Mouse (Mus musculus): ENCODE data around the gene Pcdh7. TPM values are rescaled to one million over a fixed set of nuclear protein-coding genes. Genes with fewer than 3 reads are reported as not detected.

Pcdh7 gene
- polyA plus RNA-seq, 1 experiment from 2014 or later = 7.4 TPM

GRCm38 (mm10) chr5:57771122-57771521 is 53.4 kb downstream of the Pcdh7 start:
- Histone ChIP-seq H3K4me2 (ENCODE audit: low read depth, low read length) (no peak overlapping the region), H3K27ac (replicated peaks; ENCODE audit: low read depth, low read length) (no peak overlapping the region), H3K4me1 (ENCODE audit: control insufficient read depth, insufficient read depth, low read length) (no peaks in the 10 kb centered on the region), H3K27me3 (ENCODE audit: control insufficient read depth, insufficient read depth, low read length) (no peaks in the 10 kb centered on the region), H3K9me3 (replicated peaks; ENCODE audit: control insufficient read depth, low read length) (no peaks in the 10 kb centered on the region), H3K36me3 (replicated peaks; ENCODE audit: control insufficient read depth, insufficient read depth, low read depth, low read length) (no peaks in the 10 kb centered on the region), H3K4me3 (ENCODE audit: low read depth, low read length) (no peak overlapping the region), H3K9ac (replicated peaks; ENCODE audit: low read length) (no peak overlapping the region)
- WGBS = 74% methylated on average over 6 of the region's 6 CpGs
- no peak for DNase-seq (ENCODE audit: low spot score)
- no peak for ATAC-seq (replicated peaks; ENCODE audit: insufficient number of reproducible peaks, low FRiP score, low TSS enrichment, low read depth)

- 91% methylated on average over 3 of the region's 3 CpGs for WGBS
- no peak overlapping the region for H3K9ac ChIP-seq (replicated peaks; ENCODE audit: low read length)
- H3K4me3 ChIP-seq (ENCODE audit: low read depth, low read length) = no peak overlapping the region
- no peak overlapping the region for H3K4me2 ChIP-seq (ENCODE audit: low read depth, low read length)
- DNase-seq (ENCODE audit: low spot score) (no peak), ATAC-seq (replicated peaks; ENCODE audit: insufficient number of reproducible peaks, low FRiP score, low TSS enrichment, low read depth) (no peak)
- no peaks in the 10 kb centered on the region for H3K9me3 ChIP-seq (replicated peaks; ENCODE audit: control insufficient read depth, low read length)
- H3K36me3 ChIP-seq (replicated peaks; ENCODE audit: control insufficient read depth, insufficient read depth, low read depth, low read length) = no peaks in the 10 kb centered on the region
- no peaks in the 10 kb centered on the region for H3K27me3 ChIP-seq (ENCODE audit: control insufficient read depth, insufficient read depth, low read length)
- H3K27ac ChIP-seq (replicated peaks; ENCODE audit: low read depth, low read length) = no peak overlapping the region
- no peaks in the 10 kb centered on the region for H3K4me1 ChIP-seq (ENCODE audit: control insufficient read depth, insufficient read depth, low read length)
Measured at GRCm38 (mm10) chr5:57772711-57773110, 54.9 kb downstream of the Pcdh7 start.

DNA sequence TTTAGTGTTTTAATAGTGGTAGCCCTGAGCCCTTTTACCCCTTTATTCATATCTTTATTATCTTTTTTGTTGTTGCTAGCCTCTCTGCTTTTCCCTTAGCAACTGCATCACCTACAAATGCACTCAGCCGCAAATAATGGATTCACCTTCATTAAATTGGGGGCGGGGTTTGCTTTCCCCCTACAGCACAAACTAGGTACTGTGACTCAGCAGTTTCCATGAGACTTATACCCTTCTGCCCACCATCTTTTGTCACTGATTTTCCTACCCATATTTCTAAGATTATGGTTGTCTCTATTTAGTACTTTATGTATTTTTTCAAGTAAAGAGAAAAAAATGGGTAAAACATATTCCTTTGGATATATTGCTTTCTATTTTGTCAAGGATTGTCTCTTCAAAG is 56.7 kb downstream of the Pcdh7 start:
- H3K4me2 ChIP-seq (ENCODE audit: low read depth, low read length) = no peak overlapping the region
- DNase-seq (ENCODE audit: low spot score) (no peak), ATAC-seq (replicated peaks; ENCODE audit: insufficient number of reproducible peaks, low FRiP score, low TSS enrichment, low read depth) (no peak)
- no peak overlapping the region for H3K27ac ChIP-seq (replicated peaks; ENCODE audit: low read depth, low read length)
- H3K27me3 ChIP-seq (ENCODE audit: control insufficient read depth, insufficient read depth, low read length) = no peaks in the 10 kb centered on the region
- no peak overlapping the region for H3K9ac ChIP-seq (replicated peaks; ENCODE audit: low read length)
- H3K4me3 ChIP-seq (ENCODE audit: low read depth, low read length) = no peak overlapping the region
- WGBS = 83% methylated on average over 2 of the region's 2 CpGs
- H3K9me3 ChIP-seq (replicated peaks; ENCODE audit: control insufficient read depth, low read length) = no peaks in the 10 kb centered on the region
- H3K36me3 ChIP-seq (replicated peaks; ENCODE audit: control insufficient read depth, insufficient read depth, low read depth, low read length) = no peaks in the 10 kb centered on the region
- H3K4me1 ChIP-seq (ENCODE audit: control insufficient read depth, insufficient read depth, low read length) = no peaks in the 10 kb centered on the region

DNA sequence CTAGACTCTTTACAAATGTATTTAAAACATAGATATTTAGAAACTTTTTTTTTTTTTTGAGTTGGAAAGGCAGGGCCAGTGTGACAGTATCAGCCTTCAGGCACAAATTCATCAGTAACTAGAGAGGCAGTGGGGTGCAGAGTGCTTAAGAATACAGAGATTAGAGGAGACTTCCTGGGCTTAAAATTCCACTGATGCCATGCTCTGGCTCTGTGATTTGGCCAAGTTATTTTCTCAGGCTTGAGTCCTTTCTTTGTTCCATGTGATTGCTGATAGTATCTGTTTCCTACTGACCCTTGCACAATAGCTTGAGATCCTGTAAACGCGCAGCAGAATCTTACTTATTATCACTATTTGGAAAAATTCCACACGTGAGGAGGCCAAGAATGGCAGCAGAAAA is 60.3 kb downstream of the Pcdh7 start:
- Histone ChIP-seq H3K27ac (replicated peaks; ENCODE audit: low read depth, low read length) (no peak overlapping the region), H3K9ac (replicated peaks; ENCODE audit: low read length) (no peak overlapping the region), H3K36me3 (replicated peaks; ENCODE audit: control insufficient read depth, insufficient read depth, low read depth, low read length) (no peaks in the 10 kb centered on the region), H3K4me2 (ENCODE audit: low read depth, low read length) (no peak overlapping the region), H3K27me3 (ENCODE audit: control insufficient read depth, insufficient read depth, low read length) (no peaks in the 10 kb centered on the region), H3K4me3 (ENCODE audit: low read depth, low read length) (no peak overlapping the region), H3K4me1 (ENCODE audit: control insufficient read depth, insufficient read depth, low read length) (no peaks in the 10 kb centered on the region), H3K9me3 (replicated peaks; ENCODE audit: control insufficient read depth, low read length) (no peaks in the 10 kb centered on the region)
- ATAC-seq (replicated peaks; ENCODE audit: insufficient number of reproducible peaks, low FRiP score, low TSS enrichment, low read depth) (no peak), DNase-seq (ENCODE audit: low spot score) (peak; percentile 33)
- 48% methylated on average over 3 of the region's 3 CpGs for WGBS

GRCm38 (mm10) chr5:57779951-57780350 is 62.2 kb downstream of the Pcdh7 start:
- Histone ChIP-seq H3K9ac (replicated peaks; ENCODE audit: low read length) (no peak overlapping the region), H3K36me3 (replicated peaks; ENCODE audit: control insufficient read depth, insufficient read depth, low read depth, low read length) (no peaks in the 10 kb centered on the region), H3K9me3 (replicated peaks; ENCODE audit: control insufficient read depth, low read length) (no peaks in the 10 kb centered on the region), H3K4me1 (ENCODE audit: control insufficient read depth, insufficient read depth, low read length) (no peaks in the 10 kb centered on the region), H3K4me3 (ENCODE audit: low read depth, low read length) (no peak overlapping the region), H3K4me2 (ENCODE audit: low read depth, low read length) (no peak overlapping the region), H3K27me3 (ENCODE audit: control insufficient read depth, insufficient read depth, low read length) (no peaks in the 10 kb centered on the region), H3K27ac (replicated peaks; ENCODE audit: low read depth, low read length) (no peak overlapping the region)
- no peak for DNase-seq (ENCODE audit: low spot score)
- no peak for ATAC-seq (replicated peaks; ENCODE audit: insufficient number of reproducible peaks, low FRiP score, low TSS enrichment, low read depth)

- DNase-seq (ENCODE audit: low spot score) (no peak), ATAC-seq (replicated peaks; ENCODE audit: insufficient number of reproducible peaks, low FRiP score, low TSS enrichment, low read depth) (no peak)
- no peak overlapping the region for H3K9ac ChIP-seq (replicated peaks; ENCODE audit: low read length)
- 84% methylated on average over 4 of the region's 4 CpGs for WGBS
- H3K27ac ChIP-seq (replicated peaks; ENCODE audit: low read depth, low read length) = no peak overlapping the region
- H3K4me1 ChIP-seq (ENCODE audit: control insufficient read depth, insufficient read depth, low read length) = no peaks in the 10 kb centered on the region
- no peak overlapping the region for H3K4me2 ChIP-seq (ENCODE audit: low read depth, low read length)
- H3K4me3 ChIP-seq (ENCODE audit: low read depth, low read length) = no peak overlapping the region
- no peaks in the 10 kb centered on the region for H3K9me3 ChIP-seq (replicated peaks; ENCODE audit: control insufficient read depth, low read length)
- H3K27me3 ChIP-seq (ENCODE audit: control insufficient read depth, insufficient read depth, low read length) = no peaks in the 10 kb centered on the region
- H3K36me3 ChIP-seq (replicated peaks; ENCODE audit: control insufficient read depth, insufficient read depth, low read depth, low read length) = no peaks in the 10 kb centered on the region
Measured at GRCm38 (mm10) chr5:57780574-57780973, 62.8 kb downstream of the Pcdh7 start.

GRCm38 (mm10) chr5:57781950-57782349 is 64.2 kb downstream of the Pcdh7 start:
- 79% methylated on average over 5 of the region's 5 CpGs for WGBS
- ATAC-seq (replicated peaks; ENCODE audit: insufficient number of reproducible peaks, low FRiP score, low TSS enrichment, low read depth) (no peak), DNase-seq (ENCODE audit: low spot score) (no peak)
- no peaks in the 10 kb centered on the region for H3K27me3 ChIP-seq (ENCODE audit: control insufficient read depth, insufficient read depth, low read length)
- no peak overlapping the region for H3K4me2 ChIP-seq (ENCODE audit: low read depth, low read length)
- H3K4me1 ChIP-seq (ENCODE audit: control insufficient read depth, insufficient read depth, low read length) = no peaks in the 10 kb centered on the region
- H3K36me3 ChIP-seq (replicated peaks; ENCODE audit: control insufficient read depth, insufficient read depth, low read depth, low read length) = no peaks in the 10 kb centered on the region
- H3K4me3 ChIP-seq (ENCODE audit: low read depth, low read length) = no peak overlapping the region
- H3K9ac ChIP-seq (replicated peaks; ENCODE audit: low read length) = no peak overlapping the region
- H3K27ac ChIP-seq (replicated peaks; ENCODE audit: low read depth, low read length) = no peak overlapping the region
- no peaks in the 10 kb centered on the region for H3K9me3 ChIP-seq (replicated peaks; ENCODE audit: control insufficient read depth, low read length)

DNA sequence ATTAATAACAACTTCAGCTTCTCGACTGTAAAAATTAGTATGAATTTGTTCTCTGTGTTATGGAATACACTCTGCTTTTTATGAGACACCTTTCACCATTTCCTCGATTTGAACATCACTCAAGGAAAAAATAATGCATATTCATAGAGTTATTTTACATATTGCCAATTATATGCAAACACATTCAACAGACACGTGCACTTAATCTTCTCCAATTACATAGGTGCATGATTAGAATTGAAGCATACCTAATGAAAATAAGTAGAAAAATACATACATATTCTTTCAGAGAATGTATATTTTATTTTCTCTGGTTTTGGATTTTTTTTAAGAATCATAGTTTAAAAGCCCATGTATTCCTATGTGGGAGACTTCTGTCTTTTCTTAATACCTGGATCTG is 64.8 kb downstream of the Pcdh7 start:
- Histone ChIP-seq H3K27ac (replicated peaks; ENCODE audit: low read depth, low read length) (no peak overlapping the region), H3K4me2 (ENCODE audit: low read depth, low read length) (no peak overlapping the region)
- WGBS = 79% methylated on average over 3 of the region's 3 CpGs

More for the DNA sequence above, 64.8 kb downstream of the Pcdh7 start:
- H3K9me3 ChIP-seq (replicated peaks; ENCODE audit: control insufficient read depth, low read length) = no peaks in the 10 kb centered on the region
- DNase-seq (ENCODE audit: low spot score) (no peak), ATAC-seq (replicated peaks; ENCODE audit: insufficient number of reproducible peaks, low FRiP score, low TSS enrichment, low read depth) (no peak)
- no peaks in the 10 kb centered on the region for H3K4me1 ChIP-seq (ENCODE audit: control insufficient read depth, insufficient read depth, low read length)
- no peaks in the 10 kb centered on the region for H3K36me3 ChIP-seq (replicated peaks; ENCODE audit: control insufficient read depth, insufficient read depth, low read depth, low read length)
- H3K27me3 ChIP-seq (ENCODE audit: control insufficient read depth, insufficient read depth, low read length) = no peaks in the 10 kb centered on the region
- no peak overlapping the region for H3K9ac ChIP-seq (replicated peaks; ENCODE audit: low read length)
- H3K4me3 ChIP-seq (ENCODE audit: low read depth, low read length) = no peak overlapping the region
